Mouse (Mus musculus): ENCODE results near the gene Hsd11b2.

- peak; percentile 80 for TF ChIP-seq CTCF (IDR thresholded peaks at IDR 0.05; ENCODE audit: insufficient read depth, low read length)
- peak; percentile 55 for TF ChIP-seq POLR2A (IDR thresholded peaks at IDR 0.05; ENCODE audit: borderline replicate concordance, extremely low read depth, low read depth, low read length)
These were observed 47.6 kb downstream of the Hsd11b2 start, which contains the start of gene Atp6v0d1 for GRCm38 (mm10) chr8:105565952-105566702.
